In genomic region chr4:118028994-118029393, GRCm38 (mm10) we compare ENCODE assay signal across 13 mouse cellular contexts.
DNase-seq lines count a peak whose midpoint lies in the region; ATAC-seq lines count a peak whose summit lies in the region.
"Had no signal": no experiment of that assay in that cellular context is flagged by ENCODE, and none has a peak within 500 bp of the region (broad histone marks: within the 10 kb centered on the region; RNA-seq: fewer than 3 reads in every experiment).

No protein-coding gene starts in this region.

- no peaks in the 10 kb centered on the region for H3K27me3 ChIP-seq in midbrain, embryonic 10.5 days (ENCODE audit: low read depth, poor library complexity, severe bottlenecking)
- no peaks in the 10 kb centered on the region for H3K27me3 ChIP-seq in midbrain, embryonic 15.5 days (replicated peaks)
- H3K27me3 ChIP-seq: embryonic facial prominence, embryonic 13.5 days had no signal

- no peak overlapping the region for H3K4me3 ChIP-seq in midbrain, embryonic 10.5 days
- H3K4me3 ChIP-seq in midbrain, embryonic 15.5 days, result no peak overlapping the region
- H3K4me3 ChIP-seq: embryonic facial prominence, embryonic 13.5 days had no signal

- H3K4me1 ChIP-seq in midbrain, embryonic 10.5 days, result peaks cover 23% of the 10 kb centered on the region
- 0 out of 2 replicates have a peak, but pooled peaks cover 2% of the 10 kb centered on the region for H3K4me1 ChIP-seq in midbrain, embryonic 15.5 days

- H3K9me3 ChIP-seq in midbrain, embryonic 10.5 days (replicated peaks), result no peaks in the 10 kb centered on the region
- H3K9me3 ChIP-seq in midbrain, embryonic 15.5 days, result no peaks in the 10 kb centered on the region
- H3K9me3 ChIP-seq: embryonic facial prominence, embryonic 13.5 days had no signal

- ATAC-seq in frontal cortex, adult (ENCODE audit: low TSS enrichment), result peak; percentile 62; the same call in 1 of the 2 replicates
- ATAC-seq in midbrain, embryonic 15.5 days (replicated peaks), result no peak
- no peak for ATAC-seq in megakaryocyte-erythroid progenitor cell, adult 5-6 weeks (replicated peaks; ENCODE audit: low FRiP score, low TSS enrichment, poor library complexity, severe bottlenecking)
- ATAC-seq: intestine, postnatal 0 days had no signal

- H3K36me3 ChIP-seq in midbrain, embryonic 10.5 days, result no peaks in the 10 kb centered on the region
- no peaks in the 10 kb centered on the region for H3K36me3 ChIP-seq in midbrain, embryonic 15.5 days (replicated peaks)
- H3K36me3 ChIP-seq: embryonic facial prominence, embryonic 13.5 days had no signal

- peak overlapping the region; percentile 55; the same call in 1 of the 2 replicates for H3K27ac ChIP-seq in midbrain, embryonic 10.5 days (replicated peaks)
- no peak overlapping the region for H3K27ac ChIP-seq in midbrain, embryonic 15.5 days
- H3K27ac ChIP-seq: embryonic facial prominence, embryonic 13.5 days had no signal

- no peak overlapping the region for H3K9ac ChIP-seq in midbrain, embryonic 15.5 days
- H3K9ac ChIP-seq: embryonic facial prominence, embryonic 13.5 days had no signal

- no peak overlapping the region for H3K4me2 ChIP-seq in midbrain, embryonic 15.5 days
- H3K4me2 ChIP-seq: embryonic facial prominence, embryonic 13.5 days had no signal

- no peak for DNase-seq in frontal cortex, adult 2 months (ENCODE audit: extremely low spot score in 1 of 2, low spot score in 1 of 2)
- DNase-seq in midbrain, embryonic 10.5 days (ENCODE audit: low spot score), result no peak
- peak; percentile 43 for DNase-seq in kidney, postnatal 14 days
- peak; percentile 83 for DNase-seq in lung, postnatal 36 days
- no peak for DNase-seq in thymus, postnatal 0 days (ENCODE audit: low spot score)
- DNase-seq: adrenal gland, postnatal 36 days; B cell, adult 2 months; cerebellum, adult 8-10 months had no signal

- WGBS in midbrain, embryonic 10.5 days, result 61% methylated on average over 9 of the region's 9 CpGs
- WGBS in midbrain, embryonic 15.5 days, result 44% methylated on average over 9 of the region's 9 CpGs

Comparison
In these comparisons a context has a peak if more than half of its experiments do, and no peak if none do; other contexts are left out.
1. DNase-seq: peak in kidney, postnatal 14 days (single experiment) and lung, postnatal 36 days (single experiment); none in frontal cortex, adult 2 months (0 of 2), midbrain, embryonic 10.5 days (single experiment) and thymus, postnatal 0 days (single experiment).